Mouse (Mus musculus) bone marrow, adult 2 months (tissue): ENCODE measurements around the gene Gfpt2. TPM values are rescaled to one million over a fixed set of nuclear protein-coding genes. Genes with fewer than 3 reads are reported as not detected.

Experiments
- H3K27ac ChIP-seq: fragments of 200-500 bp; 2 replicates; pipeline ENCODE4 v1.5.1; 2012; ENCODE audit warnings: low read depth, mild to moderate bottlenecking, control low read depth, inconsistent platforms, low read length; ENCODE audit not compliant: control insufficient read depth, poor library complexity, insufficient read depth
- H3K4me1 ChIP-seq: fragments of 200-500 bp; 2 replicates; pipeline ENCODE4 v1.6.1; 2011; ENCODE audit warnings: low read length; ENCODE audit not compliant: control insufficient read depth, insufficient read depth
- H3K4me3 ChIP-seq: fragments of 200-500 bp; replicated peaks from 2 replicates; pipeline ENCODE3; 2011; ENCODE audit warnings: mild to moderate bottlenecking, low read depth, low read length, control low read depth; ENCODE audit not compliant: control insufficient read depth
- CTCF ChIP-seq: fragments of 200-500 bp; IDR thresholded peaks from 2 replicates; pipeline ENCODE4 v1.5.1; 2011; ENCODE audit warnings: low read length, control low read depth; ENCODE audit not compliant: control insufficient read depth, insufficient read depth
- POLR2A ChIP-seq: fragments of 200-500 bp; IDR thresholded peaks from 2 replicates; pipeline ENCODE4 v1.6.1; 2011; ENCODE audit warnings: low read depth, mild to moderate bottlenecking, control low read depth, low read length, borderline replicate concordance; ENCODE audit not compliant: control insufficient read depth
- WGBS: fragments of 180-500 bp; shearing (Covaris S2); methylation state at CpG from one replicate; pipeline ENCODE4 v1.1.7; 2018; 5-methylcytosine and 5-hydroxymethylcytosine counted together
- polyA plus RNA-seq: library from polyadenylated mRNA; stranded (reverse); fragments of >200 nt; gene quantifications from 2 replicates; pipeline ENCODE4 v1.2.4, GENCODE M21; 2011; ENCODE audit warnings: low replicate concordance; ENCODE audit not compliant: missing spikeins, insufficient read depth, insufficient read length

Gene Gfpt2
- polyA plus RNA-seq, 1 experiment = 3.2 TPM

DNA sequence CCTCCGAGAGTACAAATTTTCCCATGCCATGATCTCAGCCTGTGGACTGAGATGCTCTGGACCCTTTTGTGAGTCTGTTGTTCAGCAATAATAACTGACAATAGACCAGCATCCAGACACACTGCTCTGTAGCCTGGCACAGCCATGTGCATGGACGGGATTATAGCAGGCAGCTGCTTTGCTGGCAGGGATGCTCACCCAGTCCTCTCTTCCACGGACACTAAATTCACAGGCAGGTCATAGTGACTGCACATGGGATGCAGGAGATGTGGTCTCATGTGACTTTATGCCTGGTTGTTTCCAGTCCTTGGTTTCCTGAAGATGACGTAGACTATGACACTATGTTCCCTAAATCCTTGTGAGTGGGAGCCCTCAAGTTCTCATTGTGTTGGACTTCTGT is 19.1 kb upstream of the Gfpt2 start:
- no peaks in the 10 kb centered on the region; the same call in 1 of the 2 replicates for H3K4me1 ChIP-seq
- TF ChIP-seq POLR2A = no peak
- H3K4me3 ChIP-seq = no peak overlapping the region
- 78% methylated on average over 4 of the region's 4 CpGs for WGBS
- H3K27ac ChIP-seq = no peak overlapping the region

DNA sequence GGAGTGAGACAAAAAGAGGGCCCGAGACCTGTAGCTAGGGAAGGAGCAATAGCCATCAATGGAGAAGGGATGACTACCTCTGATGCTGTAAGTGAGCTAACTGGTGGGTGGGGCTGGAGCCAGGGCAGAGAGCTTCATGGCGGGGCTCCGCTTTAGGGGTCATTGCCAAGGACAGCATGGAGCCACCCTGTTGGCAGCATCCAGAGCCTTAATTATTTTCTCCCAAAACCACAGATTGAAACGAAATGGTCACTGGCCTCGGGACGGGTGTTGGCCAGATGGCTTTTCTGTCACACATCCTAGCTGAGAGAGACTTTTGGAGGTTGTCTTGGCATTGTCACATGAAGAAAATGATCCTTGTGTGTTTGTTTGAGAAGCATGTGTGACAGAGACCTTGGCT is 15.1 kb upstream of the Gfpt2 start:
- TF ChIP-seq CTCF (no peak), POLR2A (no peak)
- no peaks in the 10 kb centered on the region for H3K4me1 ChIP-seq
- 84% methylated on average over 6 of the region's 6 CpGs for WGBS
- no peak overlapping the region for H3K4me3 ChIP-seq
- H3K27ac ChIP-seq = no peak overlapping the region

DNA sequence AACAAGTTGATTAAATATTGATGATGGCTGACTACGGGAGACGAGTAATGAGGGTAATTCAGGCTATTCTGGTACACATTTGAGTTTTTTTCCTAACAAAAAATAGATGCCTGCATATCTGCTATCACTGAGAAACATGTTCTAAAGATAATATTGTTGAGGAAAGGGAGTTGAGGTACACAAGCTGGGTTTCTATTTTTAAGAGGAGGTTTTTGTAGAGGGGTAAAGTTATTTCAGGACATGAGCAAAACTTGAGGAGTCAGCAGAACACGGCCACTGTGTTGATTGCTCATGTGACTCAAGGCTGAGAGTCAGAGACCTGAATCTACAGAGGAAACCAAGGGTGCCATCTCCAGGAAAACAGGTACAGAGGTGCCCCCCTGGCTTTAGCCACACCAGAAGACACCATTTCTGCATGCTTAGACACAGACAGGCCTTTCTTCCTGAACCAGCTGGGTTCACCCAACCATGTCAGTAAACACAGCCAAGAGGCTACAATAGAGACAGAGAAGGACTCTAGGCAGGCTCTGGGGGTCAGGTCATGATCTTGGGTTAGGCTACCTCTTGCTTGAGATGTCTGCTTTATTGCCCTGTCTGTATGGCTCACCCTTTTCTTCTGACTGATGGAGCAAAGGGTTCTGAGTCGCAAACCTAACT is 13.7 kb upstream of the Gfpt2 start:
- TF ChIP-seq POLR2A (no peak), CTCF (no peak)
- 69% methylated on average over 4 of the region's 4 CpGs for WGBS
- H3K27ac ChIP-seq = no peak overlapping the region; the same call in 1 of the 2 replicates
- no peaks in the 10 kb centered on the region for H3K4me1 ChIP-seq
- no peak overlapping the region for H3K4me3 ChIP-seq

GRCm38 (mm10) chr11:49781833-49782399 is 12.1 kb upstream of the Gfpt2 start:
- Histone ChIP-seq H3K27ac (no peak overlapping the region), H3K4me3 (no peak overlapping the region), H3K4me1 (no peaks in the 10 kb centered on the region)
- 60% methylated on average over 6 of the region's 6 CpGs for WGBS
- TF ChIP-seq CTCF (no peak), POLR2A (no peak)

GRCm38 (mm10) chr11:49793131-49793530 is 847 bp upstream of the Gfpt2 start:
- no peak for TF ChIP-seq POLR2A
- TF ChIP-seq CTCF = no peak
- H3K27ac ChIP-seq = no peak overlapping the region
- no peaks in the 10 kb centered on the region for H3K4me1 ChIP-seq
- 70% methylated on average over 14 of the region's 14 CpGs for WGBS
- no peak overlapping the region for H3K4me3 ChIP-seq

GRCm38 (mm10) chr11:49794342-49795144 is 565 bp downstream of the Gfpt2 start:
- WGBS = 12% methylated on average over 45 of the region's 45 CpGs
- TF ChIP-seq POLR2A (no peak), CTCF (no peak)
- Histone ChIP-seq H3K4me3 (no peak overlapping the region), H3K27ac (no peak overlapping the region; the same call in 1 of the 2 replicates), H3K4me1 (no peaks in the 10 kb centered on the region)

DNA sequence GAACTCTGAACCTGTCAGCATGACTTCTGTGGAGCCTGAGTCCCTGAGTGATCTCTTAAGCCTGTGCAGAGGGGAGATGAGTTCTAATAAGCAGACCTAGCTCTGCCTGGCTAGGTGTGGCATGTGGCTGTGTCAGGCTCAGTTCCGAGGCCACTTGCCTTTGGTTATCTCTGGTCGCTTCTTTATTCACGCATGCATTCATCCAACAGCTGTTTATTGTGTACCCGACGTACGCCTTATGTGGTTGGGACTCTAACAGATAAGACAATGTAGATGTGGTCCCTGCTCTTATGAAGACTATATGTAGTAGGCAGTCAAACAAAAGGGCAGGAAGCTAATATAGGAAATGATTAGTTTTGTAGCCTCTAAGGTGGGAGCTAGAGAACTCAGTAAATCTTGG is 5.0 kb downstream of the Gfpt2 start:
- TF ChIP-seq POLR2A (no peak), CTCF (no peak)
- 67% methylated on average over 6 of the region's 6 CpGs for WGBS
- Histone ChIP-seq H3K4me3 (no peak overlapping the region), H3K27ac (no peak overlapping the region), H3K4me1 (no peaks in the 10 kb centered on the region)

GRCm38 (mm10) chr11:49801516-49801915 is 7.5 kb downstream of the Gfpt2 start:
- H3K4me3 ChIP-seq = no peak overlapping the region
- H3K27ac ChIP-seq = no peak overlapping the region
- no peak for TF ChIP-seq POLR2A
- TF ChIP-seq CTCF = no peak
- WGBS = 75% methylated on average over 4 of the region's 4 CpGs
- H3K4me1 ChIP-seq = no peaks in the 10 kb centered on the region
